Mouse (Mus musculus): Measurements from ENCODE around the gene Ubl4a. TPM values are rescaled to one million over a fixed set of nuclear protein-coding genes. Genes with fewer than 3 reads are reported as not detected.
A peak's percentile ranks its signal among the peaks of the same experiment; 100 is the strongest.
"Not testable (repeated sequence)": the region's sequence is repeated elsewhere in the genome, so short reads cannot be mapped to it uniquely, and the experiment has no call there.

The Ubl4a gene
- 10 to 100 TPM; 52.7 to 56.9 TPM for total RNA-seq (2021)
- long read RNA-seq, experiment 1, transcript Ubl4a-206 (4 exons, 2,442 nt) = major isoform, 82 of 93 reads
- long read RNA-seq, experiment 1, partial matches to known transcripts = 2 of 93 reads
- long read RNA-seq, experiment 1, other reads (novel, unspliced or antisense) = 8 of 93 reads
- long read RNA-seq, experiment 2, transcript Ubl4a-206 (4 exons, 2,442 nt) = major isoform, 83 of 110 reads
- long read RNA-seq, experiment 2, transcript Ubl4a-203 (3 exons, 2,220 nt) = minor isoform, 6 of 110 reads
- long read RNA-seq, experiment 2, partial matches to known transcripts = 5 of 110 reads
- long read RNA-seq, experiment 2, other reads (novel, unspliced or antisense) = 16 of 110 reads

- peak; percentile 35 to 61 for DNase-seq (ENCODE audit: low spot score in 2 of 2)
Observed at GRCm38 (mm10) chrX:74372888-74373549, at the start of gene Ubl4a, which contains the start of gene Slc10a3. Gene Ubl4a (minus strand): TSS chrX:74373218. Gene Slc10a3 (minus strand): TSS chrX:74373349.

GRCm38 (mm10) chrX:74413377-74413776 lies 40.4 kb upstream of the Ubl4a start:
- DNase-seq (ENCODE audit: low spot score in 2 of 2) = peak in 1 of 2 experiments; percentile 36

GRCm38 (mm10) chrX:74408340-74408739 lies 35.3 kb upstream of the Ubl4a start:
- no peak for DNase-seq (ENCODE audit: low spot score in 2 of 2)

GRCm38 (mm10) chrX:74400136-74400535 lies 27.1 kb upstream of the Ubl4a start:
- DNase-seq (ENCODE audit: low spot score in 2 of 2) = no peak

GRCm38 (mm10) chrX:74392535-74393443 lies 19.8 kb upstream of the Ubl4a start, which contains the start of the genes Fam3a and Ikbkg:
Gene Fam3a (minus strand): TSS chrX:74393272.
Gene Ikbkg (plus strand): TSS chrX:74393290.
- DNase-seq (ENCODE audit: low spot score in 2 of 2) = peak; percentile 39 to 57

- no peak for DNase-seq (ENCODE audit: low spot score in 2 of 2)
Observed at GRCm38 (mm10) chrX:74388153-74388552, 15.1 kb upstream of the Ubl4a start.

- DNase-seq (ENCODE audit: low spot score in 2 of 2) = no peak
Observed at GRCm38 (mm10) chrX:74384451-74384850, 11.4 kb upstream of the Ubl4a start.

GRCm38 (mm10) chrX:74368209-74368909 lies 4.7 kb downstream of the Ubl4a start:
- peak; percentile 37 to 39 for DNase-seq (ENCODE audit: low spot score in 2 of 2)

GRCm38 (mm10) chrX:74367512-74367911 lies 5.5 kb downstream of the Ubl4a start:
- no peak for DNase-seq (ENCODE audit: low spot score in 2 of 2)

GRCm38 (mm10) chrX:74359171-74359570 lies 13.8 kb downstream of the Ubl4a start:
- no peak for DNase-seq (ENCODE audit: low spot score in 2 of 2)

GRCm38 (mm10) chrX:74357069-74357468 lies 15.9 kb downstream of the Ubl4a start:
- not testable (repeated sequence) for DNase-seq (ENCODE audit: low spot score in 2 of 2)

- DNase-seq (ENCODE audit: low spot score in 2 of 2) = peak; percentile 35 to 46
Observed at GRCm38 (mm10) chrX:74353467-74353770, 19.6 kb downstream of the Ubl4a start, which contains the start of gene Lage3. Gene Lage3 (minus strand): TSS chrX:74353618.

GRCm38 (mm10) chrX:74352645-74353466 lies 20.2 kb downstream of the Ubl4a start:
- DNase-seq (ENCODE audit: low spot score in 2 of 2) = no peak

- DNase-seq (ENCODE audit: low spot score in 2 of 2) = no peak
Observed at GRCm38 (mm10) chrX:74330166-74330930, 42.7 kb downstream of the Ubl4a start.

GRCm38 (mm10) chrX:74329215-74329671 lies 43.8 kb downstream of the Ubl4a start:
- DNase-seq (ENCODE audit: low spot score in 2 of 2) = no peak

GRCm38 (mm10) chrX:74328725-74329161 lies 44.3 kb downstream of the Ubl4a start, which contains the start of gene Plxna3:
Gene Plxna3 (plus strand): TSS chrX:74329066.
- DNase-seq (ENCODE audit: low spot score in 2 of 2) = peak; percentile 31 to 48
